Mouse (Mus musculus) macrophage (primary cell): Measurements from ENCODE around the gene Cacnb2. TPM values are rescaled to one million over a fixed set of nuclear protein-coding genes. Genes with fewer than 3 reads are reported as not detected.

Source experiments
- H3K27ac ChIP-seq: fragments of 350-480 bp; formaldehyde crosslinking; 2 replicates; pipeline ENCODE4 v1.9.0; 2021
- H3K36me3 ChIP-seq: fragments of 350-480 bp; formaldehyde crosslinking; 2 replicates; pipeline ENCODE4 v1.9.0; 2021; ENCODE audit errors: inconsistent target
- H3K4me3 ChIP-seq: fragments of 350-480 bp; formaldehyde crosslinking; 2 replicates; pipeline ENCODE4 v1.9.0; 2021; ENCODE audit errors: inconsistent target
- H3K79me2 ChIP-seq: fragments of 350-480 bp; formaldehyde crosslinking; 2 replicates; pipeline ENCODE4 v1.9.0; 2021; ENCODE audit errors: inconsistent target
- WGBS: methylation state at CpG from one replicate; pipeline ENCODE4 v1.1.7; 2026; ENCODE audit warnings: inconsistent platforms; ENCODE audit not compliant: missing documents; 5-methylcytosine and 5-hydroxymethylcytosine counted together
- polyA plus RNA-seq: library from polyadenylated mRNA; stranded (reverse); fragments of 250-400 nt; gene quantifications from 3 replicates; pipeline ENCODE4 v1.2.4, GENCODE M21; 2018; ENCODE audit warnings: inconsistent platforms
- total RNA-seq, 78 experiments: library from RNA; depleted of rRNA; stranded (reverse); fragments of 250-400 nt; gene quantifications; 1 replicate in 9 of 78; 2 replicates in 24 of 78; 3 replicates in 43 of 78; 4 replicates in 2 of 78; pipeline ENCODE4 v1.2.4; 2018; ENCODE audit warnings: inconsistent platforms in 56 of 78

Gene Cacnb2
- 1 to 10 TPM in 2 of 26 experiments, under 1 TPM in 4, not detected in 20; 0.15 to 5.4 (median 0.41) TPM for total RNA-seq (2018; cell fraction: chromatin; rRNA removed)
- under 1 TPM in 4 of 26 experiments, not detected in 22; 0.09 to 0.19 (median 0.13) TPM for total RNA-seq (2018; cell fraction: cytosol; rRNA removed)
- total RNA-seq (2018; cell fraction: nucleus; rRNA removed) = 1 to 10 TPM in 3 of 26 experiments, under 1 TPM in 11, not detected in 12; 0.17 to 4.6 (median 0.32) TPM
- polyA plus RNA-seq = 0.07 TPM in 1 of 3 replicates, not detected in the others

DNA sequence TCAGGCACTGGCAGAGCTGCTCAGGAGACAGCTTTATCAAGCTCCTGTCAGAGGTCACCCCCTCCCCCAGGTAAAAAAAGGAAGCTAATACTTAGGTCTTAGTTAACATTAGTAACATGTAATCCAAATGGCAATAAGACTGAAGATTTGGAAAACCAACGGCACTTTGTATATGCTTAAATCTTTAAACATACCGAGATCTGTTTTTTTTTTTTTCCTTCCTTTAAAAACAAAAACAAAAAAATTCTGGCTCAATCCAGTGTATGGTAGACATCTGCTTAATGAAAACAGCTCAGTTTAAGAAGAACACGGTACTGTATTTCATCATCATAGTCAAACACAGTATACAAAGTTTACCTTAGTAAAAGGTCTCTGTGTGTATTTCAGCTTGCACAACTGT lies at the start of gene Cacnb2:
Gene Cacnb2, plus strand, starts transcription at position 301 of the 400 bp plus-strand sequence.
- Histone ChIP-seq H3K4me3 (no peak within 1 kb of the TSS; the same call in 1 of the 2 replicates), H3K79me2 (no peaks in the 10 kb centered on the region), H3K27ac (no peak within 1 kb of the TSS), H3K36me3 (no peaks in the 10 kb centered on the region)
- 45% methylated on average over 3 of the region's 3 CpGs for WGBS

DNA sequence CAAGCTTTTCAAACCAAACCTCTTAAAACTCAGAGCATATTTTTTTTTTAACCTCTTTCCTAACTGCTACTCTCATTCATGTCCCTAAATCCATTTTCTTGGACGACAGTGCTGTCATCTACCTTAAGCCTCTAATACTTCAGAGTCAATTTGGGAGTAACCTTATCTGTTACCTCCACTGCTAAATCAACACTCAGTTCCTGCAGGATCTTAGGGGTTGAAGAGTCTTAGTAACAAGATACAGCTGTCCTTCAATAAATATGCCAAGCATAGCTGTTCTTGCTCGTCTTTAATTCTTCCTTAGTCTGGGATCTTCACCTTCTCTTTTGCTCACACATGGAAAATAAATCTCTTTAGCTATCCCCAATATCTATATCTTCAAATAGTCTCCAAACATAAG lies 34.9 kb upstream of the Cacnb2 start:
- 88% methylated on average over 2 of the region's 2 CpGs for whole genome bisulfite sequencing
- H3K79me2 ChIP-seq = no peaks in the 10 kb centered on the region

DNA sequence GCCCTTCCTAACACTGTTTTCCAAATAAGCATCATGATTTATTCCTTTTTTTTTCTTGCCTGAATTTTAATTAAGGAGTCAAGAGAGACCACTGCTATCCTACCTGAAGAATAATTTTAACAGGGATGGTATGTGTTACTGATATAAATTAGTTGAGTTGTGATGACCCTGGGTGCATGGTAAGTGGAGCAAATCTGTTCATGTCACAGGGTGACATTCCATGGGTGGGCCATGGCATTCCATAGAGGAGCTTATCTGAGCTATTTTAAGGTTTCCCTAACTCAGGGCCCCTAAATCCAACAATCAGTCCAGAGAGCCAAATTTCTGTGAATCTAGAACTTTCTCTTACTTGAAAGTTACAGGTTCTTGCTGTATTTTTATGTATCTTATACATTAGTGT lies 31.6 kb upstream of the Cacnb2 start:
- Histone ChIP-seq H3K27ac (no peak overlapping the region), H3K36me3 (no peaks in the 10 kb centered on the region), H3K4me3 (no peak overlapping the region), H3K79me2 (no peaks in the 10 kb centered on the region)

More for the DNA sequence above, 34.9 kb upstream of the Cacnb2 start:
- no peak overlapping the region for H3K27ac ChIP-seq
- no peaks in the 10 kb centered on the region for H3K36me3 ChIP-seq
- H3K4me3 ChIP-seq = no peak overlapping the region

DNA sequence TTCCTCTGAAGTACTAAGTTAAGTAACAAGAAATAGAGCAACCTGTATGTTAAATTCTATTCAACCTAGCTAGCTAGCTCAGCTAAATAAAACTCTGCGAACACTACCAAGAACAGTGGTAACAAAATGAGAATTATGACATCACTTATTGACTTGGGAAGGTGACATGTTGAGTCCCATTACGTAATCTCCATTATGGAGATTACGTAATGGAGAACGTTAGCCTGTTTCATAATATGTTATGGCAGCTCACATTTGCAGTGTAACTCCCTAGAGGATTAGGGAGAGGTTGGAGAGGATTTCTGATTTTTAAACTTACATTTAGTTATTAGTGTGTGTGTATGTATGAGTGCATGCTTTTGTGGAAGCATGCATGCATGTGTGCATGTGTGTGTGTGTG lies 13.3 kb upstream of the Cacnb2 start:
- H3K36me3 ChIP-seq = no peaks in the 10 kb centered on the region
- 44% methylated on average over 4 of the region's 4 CpGs for WGBS
- no peak overlapping the region for H3K4me3 ChIP-seq
- H3K27ac ChIP-seq = no peak overlapping the region
- no peaks in the 10 kb centered on the region for H3K79me2 ChIP-seq

DNA sequence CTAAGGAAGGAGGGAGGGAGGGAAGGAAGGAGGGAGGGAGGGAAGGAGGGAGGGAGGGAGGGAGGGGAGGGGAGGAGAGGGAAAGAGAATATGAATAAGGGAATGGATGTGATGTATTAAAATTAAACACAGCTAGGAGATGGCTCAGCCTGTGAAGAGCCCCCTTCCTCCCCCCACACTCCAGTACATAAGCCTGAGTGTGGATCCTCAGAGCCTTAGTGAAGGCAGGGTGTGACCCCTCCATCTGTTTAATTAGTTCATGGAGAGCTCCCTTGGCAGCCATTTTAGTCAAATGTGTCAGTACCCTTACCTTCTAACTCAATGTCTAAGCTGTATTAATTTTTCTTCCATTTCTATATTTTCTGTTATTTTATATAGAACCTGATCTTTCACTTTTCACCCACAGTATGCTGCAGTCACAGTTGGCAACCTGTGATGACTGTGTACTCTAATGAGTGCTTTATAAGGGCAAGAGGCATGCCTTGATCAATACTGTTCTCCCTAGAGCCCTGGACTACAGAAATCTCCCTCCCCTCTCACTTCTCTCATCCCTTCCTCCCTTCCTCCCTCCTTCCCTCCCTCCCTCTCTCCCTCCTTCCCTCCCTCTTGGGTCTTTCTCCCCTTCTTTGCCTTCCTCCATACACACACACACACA lies 4.9 kb upstream of the Cacnb2 start:
- Histone ChIP-seq H3K4me3 (no peak overlapping the region), H3K79me2 (no peaks in the 10 kb centered on the region), H3K36me3 (no peaks in the 10 kb centered on the region), H3K27ac (no peak overlapping the region)

DNA sequence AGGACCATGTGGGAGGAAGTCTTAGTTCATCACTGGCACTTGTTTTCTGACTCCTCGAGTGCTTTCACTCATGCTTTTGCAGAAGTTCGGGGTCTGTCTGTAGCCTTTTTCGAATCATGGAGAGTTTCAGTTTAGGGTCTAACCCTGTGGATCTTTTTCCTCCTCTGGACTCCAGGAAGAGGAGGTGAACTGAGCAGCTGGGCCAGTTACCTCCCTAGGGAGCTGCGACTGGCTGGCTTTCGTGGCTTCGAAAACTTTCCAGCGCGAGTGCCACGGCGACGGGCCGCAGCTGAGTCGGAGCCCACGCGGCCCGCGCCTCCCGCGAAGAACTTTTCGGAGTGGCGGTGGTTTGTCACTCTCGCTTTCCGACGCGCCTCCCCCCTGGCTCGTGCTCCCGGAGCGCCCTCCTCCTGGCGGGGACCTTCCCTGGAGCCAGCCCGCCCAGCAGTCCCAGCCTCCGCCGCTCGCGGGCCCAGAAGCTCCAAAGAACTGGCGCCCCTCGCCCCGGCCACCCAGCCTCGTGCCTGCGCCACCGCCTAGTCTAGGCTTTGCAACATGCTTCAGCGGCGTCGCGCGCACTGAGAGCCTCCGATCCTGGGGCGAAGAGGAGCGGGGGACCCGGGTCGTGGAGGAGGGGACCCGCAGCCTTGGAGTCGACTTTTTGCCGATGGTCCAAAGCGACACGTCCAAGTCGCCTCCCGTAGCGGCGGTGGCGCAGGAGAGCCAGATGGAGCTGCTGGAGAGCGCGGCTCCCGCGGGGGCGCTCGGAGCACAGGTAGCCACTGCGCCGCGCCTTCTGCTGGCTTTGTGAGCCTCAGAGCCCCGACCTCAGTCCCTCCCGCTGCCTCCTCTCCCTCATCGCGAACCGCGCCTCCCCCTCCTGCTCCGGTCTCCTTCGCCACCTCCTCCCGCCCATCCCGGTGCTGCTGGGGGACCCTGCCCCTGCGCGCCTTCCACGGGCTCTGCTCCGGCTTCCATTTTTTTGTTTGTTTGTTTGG lies 1.2 kb downstream of the Cacnb2 start:
- H3K27ac ChIP-seq = no peak overlapping the region

DNA sequence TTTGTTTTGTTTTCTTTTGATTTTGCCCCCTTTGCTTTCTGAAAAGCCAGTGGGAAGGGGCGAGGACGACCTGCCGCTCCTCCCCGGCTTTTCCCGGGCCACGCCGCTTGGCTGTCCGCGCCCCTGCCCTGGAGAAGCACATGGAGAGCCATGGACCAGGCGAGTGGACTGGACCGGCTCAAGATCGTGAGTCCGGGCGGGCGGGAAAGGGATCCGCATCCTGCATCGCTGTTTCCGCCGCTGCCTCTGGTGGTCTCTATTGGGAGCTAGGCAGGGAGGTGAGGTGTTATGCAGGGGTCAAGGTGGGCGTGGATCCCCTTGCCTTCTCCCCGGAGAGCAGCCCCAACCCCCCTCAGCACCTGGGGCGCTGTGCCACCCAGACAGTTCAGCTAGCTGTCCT lies 1.9 kb downstream of the Cacnb2 start:
- 5% methylated on average over 21 of the region's 22 CpGs for WGBS
- Histone ChIP-seq H3K36me3 (no peaks in the 10 kb centered on the region), H3K79me2 (no peaks in the 10 kb centered on the region), H3K4me3 (no peak overlapping the region), H3K27ac (no peak overlapping the region)

More for the DNA sequence above, 1.2 kb downstream of the Cacnb2 start:
- Histone ChIP-seq H3K79me2 (no peaks in the 10 kb centered on the region), H3K36me3 (no peaks in the 10 kb centered on the region), H3K4me3 (no peak overlapping the region; the same call in 1 of the 2 replicates)
- WGBS = 1% methylated on average over 83 of the region's 83 CpGs

DNA sequence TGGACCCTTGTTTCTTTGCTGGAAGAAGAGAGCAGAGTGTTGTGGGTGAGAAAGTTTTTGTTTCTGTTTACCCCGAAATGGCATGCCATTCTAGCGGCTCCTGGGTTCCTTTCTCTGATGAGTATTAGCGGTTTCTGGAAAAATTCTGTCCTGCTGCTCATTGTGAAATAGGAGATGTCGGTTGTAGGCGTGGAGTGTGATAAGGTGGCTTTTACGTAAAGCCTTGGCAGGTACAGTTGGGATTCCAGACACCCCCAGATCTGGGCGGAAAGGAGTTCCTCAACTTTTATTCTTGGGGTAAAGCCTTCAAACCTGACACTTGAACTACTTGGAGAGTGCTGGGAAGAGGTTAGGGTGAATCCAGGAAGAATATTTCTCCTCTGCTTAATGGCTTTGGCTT lies 2.3 kb downstream of the Cacnb2 start:
- H3K79me2 ChIP-seq = no peaks in the 10 kb centered on the region
- no peak overlapping the region for H3K4me3 ChIP-seq
- no peaks in the 10 kb centered on the region for H3K36me3 ChIP-seq
- WGBS = 29% methylated on average over 7 of the region's 7 CpGs
- H3K27ac ChIP-seq = no peak overlapping the region

DNA sequence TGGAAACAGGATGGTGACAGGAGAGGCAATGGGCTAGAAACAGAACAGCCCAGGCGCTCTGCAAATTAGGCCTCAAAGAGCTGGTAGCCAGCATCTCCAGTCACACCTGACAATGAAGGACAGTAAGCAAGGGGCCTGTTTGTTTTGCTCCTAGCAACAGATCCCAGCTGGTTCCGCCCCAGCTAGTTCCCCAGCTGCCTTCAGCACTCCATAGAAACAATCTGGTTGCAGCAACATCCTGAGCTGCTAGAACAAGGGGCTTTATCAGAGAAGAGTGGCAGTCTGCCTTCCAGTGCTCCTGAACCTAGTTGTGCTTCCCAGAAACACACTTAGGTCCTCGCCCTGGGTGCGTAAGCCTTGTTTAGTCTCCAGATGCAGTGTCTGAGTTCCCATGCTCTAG lies 5.7 kb downstream of the Cacnb2 start:
- no peaks in the 10 kb centered on the region for H3K36me3 ChIP-seq
- H3K4me3 ChIP-seq = no peak overlapping the region
- no peaks in the 10 kb centered on the region for H3K79me2 ChIP-seq
- H3K27ac ChIP-seq = no peak overlapping the region
- 93% methylated on average over 4 of the region's 4 CpGs for WGBS

DNA sequence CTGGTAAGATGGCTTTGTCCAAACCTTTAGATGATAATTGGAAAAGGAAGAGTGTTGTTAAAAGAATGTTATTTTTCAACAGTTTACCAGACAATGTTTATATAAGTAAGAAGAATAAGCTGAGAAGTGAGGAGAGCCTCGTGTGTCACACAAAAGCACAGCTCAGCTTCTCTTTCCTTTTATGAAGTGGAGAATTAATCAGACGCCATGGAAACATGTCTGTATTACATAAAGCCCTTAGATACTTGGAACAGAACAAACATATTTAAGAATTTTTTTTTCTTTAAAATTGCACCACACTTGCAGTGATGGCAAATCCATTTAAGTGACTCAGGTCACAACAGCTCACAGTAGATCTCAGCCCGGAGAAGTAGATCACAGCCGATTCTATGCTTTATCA lies 9.8 kb downstream of the Cacnb2 start:
- Histone ChIP-seq H3K36me3 (no peaks in the 10 kb centered on the region), H3K4me3 (no peak overlapping the region), H3K79me2 (no peaks in the 10 kb centered on the region), H3K27ac (no peak overlapping the region)
- 82% methylated on average over 3 of the region's 4 CpGs for WGBS

DNA sequence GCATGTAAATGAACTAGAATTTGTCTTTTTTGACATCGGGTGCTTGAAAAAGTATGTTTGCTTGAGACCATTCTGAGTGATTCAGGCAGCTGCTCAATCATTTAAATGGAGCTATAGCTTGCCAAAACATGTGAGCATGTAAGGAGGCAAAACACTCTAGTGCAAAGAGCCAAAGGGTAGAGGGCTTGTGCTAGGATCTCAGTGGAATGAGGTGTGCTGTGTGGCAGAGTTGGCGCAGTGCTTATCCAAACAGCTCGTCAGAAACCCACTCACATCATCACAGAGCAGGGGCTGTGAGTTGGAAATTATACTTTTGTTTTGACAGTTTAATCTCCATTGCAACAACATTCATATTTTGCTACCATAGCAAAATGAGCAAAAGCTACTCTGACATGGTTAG lies 13.5 kb downstream of the Cacnb2 start:
- Histone ChIP-seq H3K27ac (no peak overlapping the region), H3K79me2 (no peaks in the 10 kb centered on the region), H3K36me3 (no peaks in the 10 kb centered on the region), H3K4me3 (no peak overlapping the region)
- 100% methylated on average over 2 of the region's 3 CpGs for WGBS

DNA sequence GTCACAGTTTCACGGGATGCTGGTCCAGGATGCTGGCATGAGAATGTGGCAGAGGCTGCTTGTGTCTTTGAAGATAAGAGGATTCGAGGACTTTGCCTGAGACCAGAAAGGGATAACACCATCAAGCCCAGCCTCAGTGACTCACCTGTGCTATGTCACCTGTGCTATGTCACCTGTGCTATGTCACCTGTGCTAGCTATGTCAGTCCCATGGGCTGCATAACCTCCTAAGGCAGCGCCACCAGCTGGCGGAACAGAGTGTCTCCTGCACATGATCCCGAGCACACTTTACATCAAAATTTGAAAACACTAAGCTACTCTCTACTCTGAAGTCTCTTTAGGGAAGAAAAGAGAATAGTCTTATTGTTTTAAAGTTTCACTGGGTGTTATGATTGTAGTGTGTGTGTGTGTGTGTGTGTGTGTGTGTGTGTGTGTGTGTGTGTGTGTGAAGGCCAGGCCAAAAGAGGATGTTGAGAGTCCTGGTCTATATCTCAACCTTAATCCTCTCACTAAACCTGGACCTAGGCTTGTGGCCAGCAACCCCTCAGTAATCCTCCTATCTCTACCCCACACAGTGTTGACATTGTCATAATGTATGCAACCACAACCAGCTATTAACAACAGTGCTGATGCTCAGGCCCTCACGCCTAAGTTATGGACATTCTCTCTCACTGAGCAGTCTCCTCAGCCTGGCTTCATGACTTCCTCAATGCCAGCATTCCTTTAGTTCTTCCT lies 17.4 kb downstream of the Cacnb2 start:
- Histone ChIP-seq H3K27ac (no peak overlapping the region), H3K79me2 (no peaks in the 10 kb centered on the region), H3K4me3 (no peak overlapping the region), H3K36me3 (no peaks in the 10 kb centered on the region)
- 89% methylated on average over 6 of the region's 6 CpGs for WGBS

DNA sequence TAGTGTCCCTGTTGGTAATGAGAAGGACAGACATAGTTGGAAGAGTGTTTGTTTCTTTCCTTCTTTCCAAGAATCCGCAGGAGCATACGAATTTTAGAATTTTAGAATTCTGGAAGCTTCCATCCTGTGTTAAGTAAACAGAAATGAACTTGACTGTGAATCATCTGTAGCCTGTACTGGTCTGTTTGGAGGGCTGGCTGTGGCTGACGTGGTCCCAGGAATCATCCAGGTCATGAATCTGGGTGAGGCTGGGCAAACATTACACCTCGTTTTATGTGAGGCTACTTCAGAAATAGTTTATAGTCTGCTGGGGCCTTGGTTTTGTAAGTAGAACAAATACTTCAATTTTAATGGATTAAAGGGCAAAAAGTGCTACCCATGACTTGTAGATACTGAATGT lies 18.0 kb downstream of the Cacnb2 start:
- H3K4me3 ChIP-seq = no peak overlapping the region
- no peaks in the 10 kb centered on the region for H3K79me2 ChIP-seq
- WGBS = 100% methylated on average over 4 of the region's 4 CpGs
- no peak overlapping the region for H3K27ac ChIP-seq
- no peaks in the 10 kb centered on the region for H3K36me3 ChIP-seq

DNA sequence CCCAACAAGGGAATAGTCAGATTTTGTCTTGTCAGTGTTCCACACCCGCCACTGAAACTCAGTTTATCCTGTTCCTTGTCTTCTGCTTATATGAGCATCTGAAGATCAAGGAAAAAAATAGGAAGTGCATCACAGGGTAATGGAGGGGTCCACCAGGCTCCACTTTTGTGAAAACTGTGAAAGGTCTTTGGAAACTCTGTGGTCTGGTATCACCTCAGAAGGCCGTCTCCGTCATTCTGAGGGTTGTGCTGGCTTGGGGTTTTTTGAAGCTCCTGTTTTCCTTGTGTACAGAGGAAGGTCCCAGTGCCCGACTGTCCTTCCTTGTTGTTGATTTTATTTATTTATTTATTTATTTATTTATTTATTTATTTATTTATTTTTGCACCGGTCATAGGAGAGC lies 20.9 kb downstream of the Cacnb2 start:
- Histone ChIP-seq H3K79me2 (no peaks in the 10 kb centered on the region), H3K4me3 (no peak overlapping the region), H3K27ac (no peak overlapping the region), H3K36me3 (no peaks in the 10 kb centered on the region)
- WGBS = 81% methylated on average over 5 of the region's 5 CpGs
